Mouse (Mus musculus) megakaryocyte progenitor cell, adult 5-6 weeks (primary cell): ENCODE measurements at regions not wholly inside any gene's neighbourhood (a gene's known extent, or its start where the extent isn't known, plus 50 kb on each side); places are given as distances from the start of the nearest gene placed in this dataset.

Experiments
- ATAC-seq: replicated peaks from 2 replicates; pipeline ENCODE4 v1.8.0; 2016; ENCODE audit warnings: mild to moderate bottlenecking, moderate TSS enrichment, inconsistent platforms; ENCODE audit not compliant: poor library complexity

DNA sequence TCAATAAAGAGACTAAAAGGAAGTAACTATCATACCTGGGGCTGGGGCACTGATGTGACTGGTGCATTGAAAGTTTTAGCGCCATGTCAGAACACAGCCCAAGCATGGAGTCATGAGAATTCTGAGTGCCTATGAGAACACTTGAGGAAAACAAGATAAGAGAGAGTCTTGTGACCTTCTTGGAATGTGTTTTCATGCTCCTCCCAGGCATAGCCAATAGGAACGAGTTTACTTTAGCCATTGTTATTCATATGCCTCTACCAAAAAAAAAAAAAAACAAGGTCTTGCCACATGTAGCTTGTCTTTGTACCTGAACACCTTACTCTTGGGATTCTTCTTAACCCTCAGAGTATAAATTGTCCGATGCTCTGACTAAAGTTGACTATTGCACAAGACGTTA lies 214.6 kb upstream of the Atp2b1 start:
- no peak for ATAC-seq

DNA sequence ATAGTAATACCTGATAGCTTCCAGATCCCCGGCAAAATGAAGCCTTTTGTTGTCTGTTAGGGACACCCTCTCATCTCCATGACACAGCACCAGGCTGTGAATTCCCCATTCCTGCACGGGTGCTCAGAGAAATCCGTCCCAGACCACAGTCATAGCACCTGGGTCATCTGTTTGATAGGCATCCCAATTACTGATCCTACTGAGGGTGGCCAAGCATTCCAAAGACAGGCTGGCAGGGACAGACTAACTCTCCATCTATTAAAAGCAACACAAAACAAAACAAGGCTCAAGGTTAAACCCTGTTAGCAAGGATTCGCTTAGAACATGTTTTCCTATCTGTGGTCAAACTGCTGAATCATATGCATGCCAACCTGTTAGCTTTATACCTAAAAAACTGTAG lies 213.8 kb upstream of the Atp2b1 start:
- ATAC-seq, result no peak

DNA sequence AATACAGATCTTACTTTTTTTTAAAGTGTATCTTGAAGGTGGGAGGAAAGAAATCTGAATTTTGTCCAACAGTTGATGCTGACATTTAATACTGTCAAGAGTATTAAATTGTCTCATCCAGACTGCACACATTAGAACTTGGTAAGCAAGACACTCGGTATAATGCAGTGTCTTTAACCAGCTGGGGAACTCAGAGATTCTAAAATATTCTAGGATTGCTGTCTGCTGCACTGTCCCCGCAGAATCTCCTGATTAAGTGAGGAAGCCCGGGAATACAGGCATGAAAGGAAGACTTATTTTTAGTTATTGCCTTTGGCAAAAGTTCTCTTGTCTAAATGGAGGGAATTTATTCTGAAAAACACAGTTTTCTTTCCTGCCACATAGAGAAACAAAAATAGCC lies 212.9 kb upstream of the Atp2b1 start:
- no peak for ATAC-seq

DNA sequence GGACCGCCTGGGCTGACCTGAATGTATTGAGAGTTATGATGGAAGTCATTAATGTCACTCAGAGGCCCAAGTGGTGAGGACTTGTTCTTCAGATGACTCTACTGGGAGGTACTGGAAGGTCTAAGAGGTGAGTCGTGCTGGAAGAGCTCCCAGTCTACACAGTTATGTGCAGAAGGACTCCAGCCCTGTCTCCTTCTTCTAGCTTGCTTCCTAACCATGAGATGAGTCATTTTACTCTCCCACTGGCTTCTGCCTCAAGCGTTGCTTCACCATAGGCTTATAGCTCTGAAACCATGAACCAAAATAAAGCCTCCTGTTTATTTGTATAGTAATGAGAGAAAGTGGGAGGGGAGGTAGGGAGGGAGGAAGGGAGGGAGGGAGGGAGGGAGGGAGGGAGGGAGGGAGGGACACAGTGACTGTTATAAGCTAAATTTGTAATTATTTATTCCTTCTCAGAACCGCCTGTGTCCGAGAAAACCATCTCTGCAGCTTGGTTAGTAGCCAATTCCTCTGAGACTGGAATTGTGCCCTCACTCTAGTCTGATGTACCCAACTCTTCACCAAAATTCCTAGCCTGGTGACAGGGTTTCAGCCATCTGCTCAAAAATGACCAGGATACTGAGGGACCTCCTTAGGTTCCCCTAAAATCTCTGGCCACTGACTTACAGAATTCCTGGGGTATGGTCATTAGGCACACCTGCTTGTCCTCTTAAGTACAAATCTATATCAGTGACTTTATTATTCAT lies 211.6 kb upstream of the Atp2b1 start:
- ATAC-seq, result no peak

- ATAC-seq, result no peak
These were observed 210.4 kb upstream of the Atp2b1 start for GRCm38 (mm10) chr10:98703642-98704293.

- ATAC-seq, result no peak
These were observed 209.6 kb upstream of the Atp2b1 start for GRCm38 (mm10) chr10:98704559-98704958.

DNA sequence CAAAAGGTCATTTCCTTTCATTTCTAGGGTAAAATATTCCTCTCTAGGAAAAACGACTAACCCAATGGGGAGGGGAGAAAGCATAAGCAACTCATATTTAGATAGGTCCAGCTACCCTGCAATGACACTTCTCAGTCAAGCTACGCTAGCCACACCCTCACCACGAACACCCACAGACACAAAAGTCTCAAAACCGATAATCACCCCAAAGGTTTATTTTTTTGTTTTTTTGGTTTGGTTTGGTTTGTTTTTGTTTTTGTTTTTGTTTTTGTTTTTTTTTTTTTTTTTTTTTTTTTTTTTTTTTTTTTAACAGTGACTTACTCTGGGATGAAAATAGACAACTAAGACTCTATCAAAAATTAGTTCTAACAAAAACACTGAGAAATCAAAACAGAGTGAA lies 196.3 kb upstream of the Atp2b1 start:
- no peak for ATAC-seq

- ATAC-seq, result peak; percentile 85
These were observed 195.5 kb upstream of the Atp2b1 start for GRCm38 (mm10) chr10:98718706-98719105.

- ATAC-seq, result peak; percentile 35
These were observed 193.8 kb upstream of the Atp2b1 start for GRCm38 (mm10) chr10:98720256-98721005.

GRCm38 (mm10) chr10:98725110-98725509 lies 189.1 kb upstream of the Atp2b1 start:
- ATAC-seq, result peak; percentile 95

- ATAC-seq, result no peak
These were observed 187.1 kb upstream of the Atp2b1 start for GRCm38 (mm10) chr10:98727130-98727529.

GRCm38 (mm10) chr10:98728396-98729030 lies 185.7 kb upstream of the Atp2b1 start:
- ATAC-seq, result peak; percentile 62

- peak; percentile 58 for ATAC-seq
These were observed 180.1 kb upstream of the Atp2b1 start for GRCm38 (mm10) chr10:98733950-98734585.

DNA sequence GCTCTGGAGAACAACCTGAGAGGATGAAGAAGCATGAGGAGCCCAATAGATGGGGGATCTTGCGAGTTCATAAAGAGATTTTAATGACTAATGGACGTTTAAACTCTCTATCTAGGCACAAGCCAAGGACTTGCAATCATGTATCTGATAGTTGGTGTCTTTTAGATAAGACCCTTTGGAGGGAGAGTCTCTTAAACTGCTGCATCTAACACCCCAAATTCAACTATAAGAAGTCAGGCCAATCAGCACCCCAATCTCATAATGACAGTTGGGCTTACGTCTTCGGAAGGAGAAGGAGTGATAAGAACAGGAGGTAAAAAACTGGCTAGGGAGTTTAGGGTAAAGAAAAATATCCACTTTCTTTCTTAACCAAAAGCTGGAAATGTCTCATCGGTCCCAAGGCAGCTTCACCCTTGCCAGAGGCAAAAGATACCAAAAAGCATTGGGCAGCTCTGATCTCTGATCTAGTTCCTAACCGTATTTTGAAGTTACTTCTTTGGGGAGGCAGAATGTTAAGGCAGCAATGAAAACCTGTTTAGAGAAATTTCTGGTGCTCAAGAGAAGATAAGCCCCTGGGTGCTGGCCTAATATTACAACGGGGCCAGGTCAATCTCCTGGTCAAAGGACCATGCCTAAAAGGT lies 173.6 kb upstream of the Atp2b1 start:
- peak; percentile 20; the same call in 1 of the 2 replicates for ATAC-seq

- peak; percentile 26 for ATAC-seq
These were observed 172.8 kb upstream of the Atp2b1 start for GRCm38 (mm10) chr10:98741398-98741797.

- no peak for ATAC-seq
These were observed 171.2 kb upstream of the Atp2b1 start for GRCm38 (mm10) chr10:98742822-98743605.

- ATAC-seq, result peak; percentile 86
These were observed 170.0 kb upstream of the Atp2b1 start for GRCm38 (mm10) chr10:98744246-98744645.

DNA sequence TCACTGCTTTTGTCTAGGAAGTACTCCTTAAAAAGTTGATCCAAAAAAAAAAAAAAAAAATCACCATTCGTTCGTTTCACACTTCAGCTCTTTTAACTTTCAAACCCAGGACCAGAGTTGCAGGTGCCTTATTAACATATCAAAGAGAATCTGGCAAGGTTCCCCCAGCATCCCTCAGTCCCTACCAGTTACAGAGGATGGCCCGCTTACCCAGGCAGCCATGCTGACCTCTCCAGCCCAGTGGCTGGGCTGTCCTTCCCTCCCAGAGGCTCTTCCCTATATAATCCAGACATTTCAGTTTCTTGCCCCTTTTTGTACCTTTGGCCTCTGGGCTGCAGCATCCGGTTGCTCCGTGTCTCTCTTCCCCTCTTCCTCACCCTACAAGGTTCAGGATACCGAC lies 169.5 kb upstream of the Atp2b1 start:
- no peak for ATAC-seq

GRCm38 (mm10) chr10:98745409-98745808 lies 168.8 kb upstream of the Atp2b1 start:
- ATAC-seq, result no peak

DNA sequence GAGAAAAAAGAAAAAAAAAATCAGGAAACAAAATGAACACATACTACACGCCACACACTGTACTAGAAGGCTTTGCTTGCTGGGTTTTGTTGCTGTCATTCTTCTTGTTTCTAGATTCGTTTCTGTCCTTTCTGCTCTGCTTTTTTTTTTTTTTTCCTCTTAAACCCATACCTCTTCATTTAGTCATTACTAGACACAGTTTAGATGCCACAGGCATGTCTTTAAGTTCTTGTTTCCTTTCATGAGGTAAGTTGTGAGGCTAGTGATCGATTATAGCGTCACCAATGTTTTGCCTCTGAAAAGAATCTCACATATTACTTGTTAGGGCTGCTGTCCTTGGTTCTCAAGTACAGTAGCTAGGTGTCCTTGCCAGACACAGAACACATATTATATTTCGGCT lies 168.3 kb upstream of the Atp2b1 start:
- no peak for ATAC-seq
